Mouse (Mus musculus): Measurements from ENCODE around the gene Csf3r. TPM values are rescaled to one million over a fixed set of nuclear protein-coding genes. Genes with fewer than 3 reads are reported as not detected.

The Csf3r gene
- total RNA-seq, 1 experiment from 2014 or later: 3,175 TPM

DNA sequence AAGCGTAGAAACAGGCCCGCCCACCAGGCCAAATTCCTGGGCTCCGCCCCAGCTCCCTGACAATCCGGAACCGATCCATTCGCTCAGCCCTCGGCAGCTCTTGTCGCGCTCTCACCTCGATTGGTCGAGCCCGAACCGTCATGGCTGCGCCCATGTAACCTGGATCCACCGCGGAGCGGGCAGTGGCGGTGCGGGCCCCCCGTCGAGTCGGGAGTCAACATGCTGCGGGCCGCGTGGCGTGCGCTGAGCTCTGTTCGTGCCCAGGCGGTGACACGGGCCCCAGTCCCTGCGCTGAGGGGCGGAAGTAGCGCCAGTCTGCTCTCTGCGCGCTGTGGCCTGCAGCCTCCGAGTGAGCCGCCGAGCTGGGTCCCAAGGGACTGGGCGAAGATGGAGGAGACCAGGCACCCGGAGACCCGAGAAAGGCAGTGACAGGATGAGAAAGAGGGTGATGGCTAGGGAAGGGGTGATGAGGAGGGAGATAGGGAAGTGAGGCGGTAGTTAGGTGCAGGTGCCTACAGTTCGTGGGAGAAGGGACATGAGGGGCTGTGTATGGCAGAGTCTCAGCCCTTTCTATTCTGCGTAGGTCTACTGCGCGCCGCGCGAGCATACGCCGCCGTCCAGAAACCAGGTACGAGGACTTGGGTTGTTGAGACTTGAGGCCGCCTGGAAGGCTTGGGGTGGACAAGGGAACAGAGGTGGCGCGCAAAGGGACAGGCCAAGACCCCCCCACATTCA, 22.7 kb downstream of the Csf3r start, which contains the start of gene Mrps15:
Mrps15 (plus strand) TSS at position 75 of the 735 bp plus-strand sequence.
- peak; percentile 72 for ATAC-seq (ENCODE audit: extremely low read depth, insufficient number of reproducible peaks, low FRiP score, poor library complexity, severe bottlenecking)

DNA sequence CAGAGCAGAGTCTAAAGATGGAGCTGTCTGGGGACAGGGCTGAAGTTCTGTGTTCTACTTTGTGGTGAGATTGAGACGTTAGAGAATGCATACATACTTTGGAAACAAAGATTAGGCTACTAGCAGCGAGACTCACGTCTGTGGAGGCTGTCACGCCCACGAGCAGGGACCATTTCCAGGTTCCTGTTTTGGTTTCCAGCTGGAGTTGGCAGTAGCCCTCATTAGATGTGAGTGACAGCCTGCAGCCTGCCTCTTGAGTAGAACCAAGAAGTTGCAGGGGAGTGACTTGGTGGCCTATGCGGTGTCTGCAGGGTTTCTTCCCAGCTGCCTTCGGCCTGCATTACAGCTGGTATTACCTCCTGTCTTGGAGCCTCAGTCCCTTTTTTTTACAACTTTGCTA, 27.3 kb downstream of the Csf3r start:
- ATAC-seq (ENCODE audit: extremely low read depth, insufficient number of reproducible peaks, low FRiP score, poor library complexity, severe bottlenecking): no peak

DNA sequence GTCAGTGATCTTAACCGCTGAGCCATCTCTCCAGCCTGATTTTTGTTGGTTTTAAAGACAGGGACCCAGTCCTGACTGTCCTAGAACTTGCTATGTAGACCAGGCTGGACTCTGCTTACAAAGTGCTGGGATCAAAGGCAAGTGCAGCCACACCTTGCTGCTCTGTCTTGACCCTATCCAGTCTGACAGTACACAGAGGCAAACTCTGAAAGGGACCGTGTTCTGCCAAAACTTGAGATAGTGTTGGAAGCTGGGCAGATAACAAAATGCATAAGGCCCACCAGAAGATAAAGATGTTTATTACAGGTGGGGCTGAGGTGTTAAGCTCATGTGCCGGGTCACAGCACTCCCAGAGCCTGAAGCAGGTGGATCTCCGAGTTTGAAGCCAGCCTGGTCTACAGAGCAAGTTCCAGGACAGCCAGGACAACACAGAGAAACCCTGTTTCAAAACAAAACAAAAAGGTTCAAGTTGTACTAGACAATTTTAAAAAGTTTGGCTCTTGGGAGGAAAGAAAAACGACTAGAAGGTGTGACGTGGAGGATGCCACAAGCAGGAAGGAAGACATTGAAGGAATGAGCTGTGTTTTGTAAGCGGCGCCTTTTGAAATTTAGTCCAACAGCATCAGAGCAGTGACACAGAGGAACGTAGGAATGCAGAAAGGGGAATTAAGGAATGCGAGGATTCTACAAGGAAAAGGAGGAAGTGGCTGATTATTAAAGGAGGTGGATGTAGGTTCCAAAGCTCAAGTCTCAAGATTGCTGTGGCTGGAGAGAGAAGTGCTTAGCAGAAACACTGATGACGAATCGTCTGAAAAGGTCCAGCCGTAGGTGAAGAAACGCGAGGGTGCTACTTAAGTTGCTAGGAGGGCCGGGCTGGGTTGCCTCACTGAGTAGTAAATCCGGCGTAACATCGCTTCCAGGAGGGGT, 33.1 kb downstream of the Csf3r start:
- ATAC-seq (ENCODE audit: extremely low read depth, insufficient number of reproducible peaks, low FRiP score, poor library complexity, severe bottlenecking): 0 out of 2 replicates have a peak, but pooled peaks have one; percentile 8

DNA sequence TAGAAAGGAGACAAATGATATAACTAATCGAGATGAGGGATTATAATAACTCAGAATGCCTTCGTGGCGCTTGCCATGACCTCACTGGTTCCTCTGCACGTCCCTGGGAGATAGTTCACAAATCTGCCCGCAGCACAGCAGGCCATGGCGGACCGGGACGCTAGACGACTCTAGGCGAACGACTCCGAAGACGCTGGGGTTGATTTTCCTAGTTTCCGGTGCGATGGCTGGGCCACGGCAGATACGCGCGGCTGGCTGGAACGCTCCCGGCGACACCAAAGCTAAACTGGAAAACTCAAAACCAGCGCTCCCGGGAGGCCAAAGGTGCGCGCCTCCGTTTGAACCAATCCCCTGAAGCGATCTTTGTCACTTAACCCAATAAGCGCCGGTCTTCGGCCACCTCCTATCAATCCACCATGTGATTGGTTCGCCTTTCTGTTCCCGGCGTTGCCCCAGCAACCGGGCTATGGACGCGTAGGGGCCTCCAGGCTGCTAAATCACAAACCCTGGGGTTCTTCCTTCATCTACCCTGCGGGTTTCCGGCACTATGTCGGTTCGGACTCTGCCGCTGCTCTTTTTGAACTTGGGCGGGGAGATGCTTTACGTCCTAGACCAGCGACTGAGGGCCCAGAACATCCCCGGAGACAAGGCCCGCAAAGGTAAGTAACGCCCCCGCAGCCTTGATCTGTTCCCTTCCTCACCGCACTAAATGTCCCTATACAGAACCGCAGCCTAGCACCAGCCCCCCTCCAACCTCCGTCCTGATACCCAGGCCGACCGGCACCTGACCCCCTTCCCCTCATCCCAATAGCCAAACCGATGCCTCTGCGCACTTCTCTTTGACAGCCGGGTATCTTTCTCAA, 34.0 kb downstream of the Csf3r start, which contains the start of gene Oscp1:
Oscp1 (plus strand) TSS at position 432 of the 863 bp plus-strand sequence.
- ATAC-seq (ENCODE audit: extremely low read depth, insufficient number of reproducible peaks, low FRiP score, poor library complexity, severe bottlenecking): peak; percentile 91

DNA sequence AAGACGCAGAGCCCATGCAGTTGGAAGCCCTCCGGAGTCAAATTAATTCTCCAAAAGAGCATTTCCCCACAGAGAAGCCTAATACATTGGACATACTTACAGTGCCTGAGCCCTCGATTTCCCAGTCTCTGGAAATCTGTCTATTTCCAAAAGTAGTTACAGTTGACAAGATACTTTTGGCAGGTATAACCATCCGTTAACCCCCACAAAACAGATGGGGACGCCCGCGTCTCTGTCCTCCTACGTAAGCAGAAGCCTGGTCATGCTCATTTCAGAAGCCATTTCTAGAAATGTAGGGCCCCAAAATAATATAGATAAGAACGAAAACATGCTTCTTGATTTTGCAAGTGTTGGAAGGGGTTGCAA, 34.6 kb downstream of the Csf3r start:
- ATAC-seq (ENCODE audit: extremely low read depth, insufficient number of reproducible peaks, low FRiP score, poor library complexity, severe bottlenecking): no peak

DNA sequence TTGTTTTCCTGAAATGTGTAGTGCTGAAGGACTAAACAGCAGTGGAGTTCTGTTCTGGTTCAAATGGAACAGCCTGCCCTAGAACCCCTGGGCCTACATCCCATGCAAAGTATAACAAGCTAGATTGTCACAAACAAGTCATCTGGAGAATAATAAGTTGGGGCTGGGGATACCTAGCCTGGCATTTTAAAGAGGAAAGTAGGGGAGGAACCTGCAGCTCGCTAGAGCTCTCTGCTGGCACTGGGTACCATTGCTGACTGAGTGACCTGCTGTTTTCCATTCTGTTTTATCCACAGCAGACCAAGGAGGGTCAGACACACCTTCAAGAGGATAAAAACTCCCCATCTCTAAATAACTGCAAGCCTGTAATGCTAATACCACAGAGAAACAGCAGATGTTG, 38.5 kb downstream of the Csf3r start:
- no peak for ATAC-seq (ENCODE audit: extremely low read depth, insufficient number of reproducible peaks, low FRiP score, poor library complexity, severe bottlenecking)

DNA sequence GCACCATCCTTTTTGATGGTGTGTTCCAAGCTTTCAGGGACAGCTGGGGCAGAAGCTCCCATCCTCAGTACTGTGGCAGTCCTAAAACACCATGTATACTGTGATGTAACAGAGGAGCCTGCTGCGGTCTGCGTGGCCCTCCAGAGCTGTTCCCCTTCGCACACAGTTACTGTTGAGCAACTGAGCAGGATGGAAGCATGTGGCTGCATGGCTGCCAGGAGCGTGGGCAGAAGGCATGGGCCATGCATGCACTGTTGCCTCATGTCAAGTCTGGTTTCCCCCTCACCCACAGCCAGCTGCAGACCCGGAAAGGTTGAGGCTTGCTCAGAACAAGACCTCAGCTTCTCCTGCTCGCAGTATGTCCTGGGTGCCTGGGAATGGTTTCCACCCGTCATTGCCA, 40.9 kb downstream of the Csf3r start:
- peak; percentile 50; the same call in 1 of the 2 replicates for ATAC-seq (ENCODE audit: extremely low read depth, insufficient number of reproducible peaks, low FRiP score, poor library complexity, severe bottlenecking)

DNA sequence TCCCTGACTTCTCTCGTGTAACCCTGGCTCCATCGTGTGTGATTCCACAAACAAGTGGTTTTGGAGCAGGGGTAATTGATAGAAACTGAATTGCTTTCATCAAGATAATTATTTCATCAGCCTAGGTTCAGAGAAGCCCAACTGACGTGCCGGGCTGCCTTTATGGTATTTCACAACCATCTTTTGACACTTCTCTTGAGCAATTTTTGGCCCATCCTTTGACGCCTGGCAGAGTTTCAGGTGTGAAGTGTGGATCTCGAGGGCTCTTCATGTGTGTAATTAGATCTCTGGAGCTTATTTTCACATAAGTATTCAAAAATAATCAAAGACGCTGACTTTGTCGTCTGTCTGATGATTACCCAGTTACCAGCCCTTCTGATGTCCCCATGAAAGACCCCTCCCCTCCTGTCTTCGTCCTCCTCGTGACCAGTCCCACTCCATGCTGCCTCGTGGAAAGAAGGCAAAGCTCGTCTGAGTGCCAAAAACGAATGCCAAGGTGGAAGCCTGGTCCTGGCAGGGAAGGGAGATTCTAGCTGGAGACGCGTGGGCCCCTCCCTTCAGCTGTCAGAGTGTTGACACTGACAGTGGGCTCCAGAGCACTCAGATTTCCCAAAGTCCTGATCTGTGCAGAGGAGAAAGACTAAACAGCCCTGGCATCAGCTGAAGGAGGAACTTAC, 43.2 kb downstream of the Csf3r start:
- no peak for ATAC-seq (ENCODE audit: extremely low read depth, insufficient number of reproducible peaks, low FRiP score, poor library complexity, severe bottlenecking)

DNA sequence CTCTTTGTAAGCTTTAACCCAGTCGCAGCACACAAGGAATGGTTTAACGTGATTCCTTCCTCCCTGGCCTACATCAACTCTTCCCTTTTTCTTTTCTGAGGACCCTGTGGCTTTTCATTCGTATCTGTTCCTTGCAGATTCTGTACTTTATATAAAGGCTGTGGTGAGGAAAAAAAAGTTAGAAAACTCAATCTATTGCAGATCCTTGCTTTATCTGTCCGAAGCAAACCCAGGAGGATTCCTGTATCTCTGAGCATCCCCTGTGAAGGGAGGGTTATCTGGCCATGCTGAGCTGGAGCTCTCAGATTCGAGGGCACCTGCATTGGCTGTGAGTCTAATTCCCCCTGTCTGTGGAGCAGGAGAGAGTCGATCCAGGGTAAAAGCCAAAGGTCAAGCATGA, 44.5 kb downstream of the Csf3r start:
- ATAC-seq (ENCODE audit: extremely low read depth, insufficient number of reproducible peaks, low FRiP score, poor library complexity, severe bottlenecking): no peak

DNA sequence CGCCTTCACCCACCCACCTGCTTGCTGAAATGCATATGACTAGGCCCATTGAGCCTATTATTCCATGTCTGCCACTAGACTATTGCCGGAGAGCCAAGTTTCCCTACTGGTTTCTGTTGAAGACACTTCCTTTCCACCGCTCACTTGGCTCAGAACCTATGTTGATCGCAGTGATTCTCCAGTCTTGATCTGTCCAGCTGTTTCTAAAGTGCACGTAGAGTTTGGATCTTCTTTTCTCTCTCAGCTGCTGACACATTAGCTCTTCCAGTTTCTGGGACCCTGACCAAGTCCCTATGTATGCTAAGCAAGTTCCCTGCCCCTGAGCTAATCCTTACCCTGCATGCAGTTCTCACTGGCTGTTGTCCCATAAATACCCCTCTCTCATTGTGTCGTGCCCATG, 53.5 kb downstream of the Csf3r start:
- ATAC-seq (ENCODE audit: extremely low read depth, insufficient number of reproducible peaks, low FRiP score, poor library complexity, severe bottlenecking): no peak

DNA sequence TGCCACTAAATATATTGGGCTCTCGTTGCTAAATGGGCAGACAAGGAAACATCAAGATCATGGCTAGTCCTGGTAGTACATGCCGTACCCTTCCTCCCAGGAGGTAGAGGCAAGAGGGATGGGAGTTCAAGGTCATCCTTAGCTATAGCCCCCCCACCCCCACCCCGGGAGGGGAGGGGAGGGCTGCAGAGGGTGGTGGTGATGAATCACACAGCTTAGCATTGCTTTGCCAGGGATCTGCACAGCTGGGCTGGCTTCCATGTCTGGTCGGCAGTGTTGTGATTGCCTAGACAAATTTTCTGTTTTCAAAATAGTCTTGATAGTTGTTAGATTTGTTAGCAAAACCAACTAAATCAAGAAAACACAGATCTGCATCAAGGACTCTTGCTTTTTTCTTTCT, 54.9 kb downstream of the Csf3r start:
- no peak for ATAC-seq (ENCODE audit: extremely low read depth, insufficient number of reproducible peaks, low FRiP score, poor library complexity, severe bottlenecking)

DNA sequence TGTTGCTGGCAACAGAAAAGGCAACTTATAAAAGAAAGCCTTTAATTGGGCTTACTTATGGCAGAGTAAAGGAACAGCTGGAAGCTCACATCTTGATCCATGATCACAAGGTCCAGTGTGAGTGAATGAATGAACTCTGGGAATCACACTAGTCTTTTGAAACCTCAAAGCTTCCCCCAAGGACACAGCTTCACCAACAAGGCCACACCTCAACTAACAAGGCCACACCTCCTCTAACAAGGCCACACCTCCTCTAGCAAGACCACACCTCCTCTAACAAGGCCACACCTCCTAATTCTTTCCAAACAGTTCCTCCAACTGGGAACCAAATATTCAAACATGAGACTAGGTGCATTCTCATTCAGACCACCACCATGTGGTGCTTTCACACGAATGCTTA, 57.3 kb downstream of the Csf3r start:
- no peak for ATAC-seq (ENCODE audit: extremely low read depth, insufficient number of reproducible peaks, low FRiP score, poor library complexity, severe bottlenecking)

DNA sequence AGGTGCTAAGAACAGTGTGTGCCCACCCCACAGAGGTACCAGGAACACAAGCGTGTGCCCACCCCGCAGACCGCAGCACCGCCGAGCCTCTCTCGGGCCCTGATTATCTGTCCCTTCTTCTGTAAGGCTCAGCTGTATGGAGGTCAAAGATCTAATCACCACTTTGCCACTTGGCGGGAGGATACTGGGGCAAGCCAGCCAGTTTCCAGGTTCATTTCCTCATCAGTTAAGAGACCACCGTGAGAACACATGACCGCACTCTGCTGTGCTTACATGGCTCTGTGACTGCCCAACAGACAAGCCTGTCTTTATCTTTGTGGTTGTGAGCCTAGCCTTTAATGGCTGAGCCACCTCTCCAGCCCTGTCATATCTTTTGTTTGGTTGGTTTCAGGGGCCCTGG, 58.7 kb downstream of the Csf3r start:
- no peak for ATAC-seq (ENCODE audit: extremely low read depth, insufficient number of reproducible peaks, low FRiP score, poor library complexity, severe bottlenecking)

DNA sequence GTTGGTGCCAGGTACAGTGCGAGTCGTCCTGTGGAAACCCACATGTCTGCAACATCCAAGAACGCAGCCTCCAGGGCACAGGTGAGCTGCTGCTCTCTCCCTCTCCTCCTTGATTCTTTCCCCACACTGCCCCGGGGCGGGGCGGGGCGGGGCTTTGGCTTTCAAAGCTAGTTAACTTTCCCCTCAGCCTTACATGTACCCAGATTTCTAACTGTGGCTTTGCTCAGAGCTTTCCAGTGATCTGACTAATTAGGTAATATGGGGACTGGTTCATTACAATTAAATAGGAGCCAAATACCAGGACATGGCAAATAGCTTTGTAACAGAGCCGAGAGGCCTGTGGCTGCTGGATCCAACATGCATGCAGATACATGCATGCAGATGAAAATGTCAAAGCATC, 60.0 kb downstream of the Csf3r start:
- ATAC-seq (ENCODE audit: extremely low read depth, insufficient number of reproducible peaks, low FRiP score, poor library complexity, severe bottlenecking): no peak

DNA sequence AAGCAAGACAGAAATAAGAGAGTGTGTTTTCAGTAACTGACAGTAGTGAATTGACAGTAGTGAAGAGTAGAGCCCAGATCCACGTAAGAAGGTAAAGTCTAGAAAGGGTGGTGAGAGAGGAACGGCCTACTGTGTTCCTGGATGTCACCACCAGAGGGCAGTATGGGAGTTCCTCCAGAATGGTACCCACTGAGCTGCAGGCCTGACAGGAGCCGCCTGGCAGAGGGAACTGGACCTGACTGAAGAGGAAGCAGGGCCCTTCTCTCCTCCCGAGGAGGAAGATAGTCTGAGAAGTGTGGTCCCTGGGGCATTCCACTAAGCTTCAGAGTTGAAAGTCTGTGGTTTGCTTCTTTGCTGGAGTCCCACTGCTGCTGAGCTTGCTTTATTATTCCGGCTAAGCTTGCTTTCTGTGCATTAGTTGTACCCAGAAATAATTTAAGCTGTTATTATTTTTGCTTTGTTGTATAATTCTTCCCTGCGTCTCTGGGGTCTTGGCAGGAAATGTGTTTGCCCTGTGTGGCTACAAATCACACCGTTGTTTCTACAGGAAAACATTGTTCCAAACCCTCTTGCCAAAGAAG, 61.7 kb downstream of the Csf3r start:
- ATAC-seq (ENCODE audit: extremely low read depth, insufficient number of reproducible peaks, low FRiP score, poor library complexity, severe bottlenecking): peak; percentile 98

DNA sequence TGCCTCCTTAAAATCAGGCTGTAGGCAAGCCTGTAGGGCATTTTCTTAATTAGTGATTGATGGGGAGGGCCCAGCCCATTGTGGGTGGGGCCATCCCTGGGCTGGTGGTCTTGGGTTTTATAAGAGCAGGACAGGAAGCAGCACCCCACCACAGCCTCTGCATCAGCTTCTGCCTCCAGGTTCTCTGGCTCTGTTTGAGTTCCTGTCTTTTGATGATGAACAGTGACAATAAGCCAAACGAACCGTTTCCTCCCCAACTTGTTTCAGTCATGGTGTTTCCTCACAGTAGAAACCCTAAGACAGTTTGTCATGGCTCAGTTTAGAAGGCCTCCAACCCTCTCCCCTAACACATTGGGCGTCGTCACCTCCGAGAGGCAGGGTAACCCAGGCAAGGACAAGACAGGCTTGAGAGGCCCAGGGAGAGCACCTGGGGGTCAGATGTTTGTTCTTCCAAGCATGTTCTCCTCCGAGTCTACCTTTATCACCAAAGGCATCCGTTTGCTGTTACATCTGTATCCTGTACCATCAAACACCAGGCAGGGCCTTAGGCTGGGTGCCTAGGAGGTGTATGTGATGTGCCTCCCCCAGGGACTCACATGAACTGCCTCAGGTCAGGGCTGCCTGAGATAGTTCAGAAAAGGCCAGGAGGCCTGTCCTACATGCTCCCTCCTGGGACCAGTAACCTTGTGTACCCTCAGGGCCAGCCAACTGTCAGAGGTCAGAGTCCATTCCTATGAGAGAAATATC, 65.9 kb downstream of the Csf3r start:
- no peak for ATAC-seq (ENCODE audit: extremely low read depth, insufficient number of reproducible peaks, low FRiP score, poor library complexity, severe bottlenecking)

DNA sequence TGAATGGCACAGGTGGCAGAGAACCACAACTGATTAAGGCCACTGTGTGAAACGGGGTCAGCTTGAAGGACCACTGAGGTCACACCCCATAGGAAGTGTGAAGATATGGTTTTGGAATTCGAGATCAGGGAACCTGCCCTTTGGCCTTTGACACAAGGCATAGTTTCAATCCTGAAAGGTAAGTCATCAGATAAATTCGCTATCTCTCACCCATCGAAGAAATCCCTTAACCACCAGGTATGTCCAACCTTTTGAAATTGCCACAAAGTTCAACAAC, 66.4 kb downstream of the Csf3r start:
- no peak for ATAC-seq (ENCODE audit: extremely low read depth, insufficient number of reproducible peaks, low FRiP score, poor library complexity, severe bottlenecking)

DNA sequence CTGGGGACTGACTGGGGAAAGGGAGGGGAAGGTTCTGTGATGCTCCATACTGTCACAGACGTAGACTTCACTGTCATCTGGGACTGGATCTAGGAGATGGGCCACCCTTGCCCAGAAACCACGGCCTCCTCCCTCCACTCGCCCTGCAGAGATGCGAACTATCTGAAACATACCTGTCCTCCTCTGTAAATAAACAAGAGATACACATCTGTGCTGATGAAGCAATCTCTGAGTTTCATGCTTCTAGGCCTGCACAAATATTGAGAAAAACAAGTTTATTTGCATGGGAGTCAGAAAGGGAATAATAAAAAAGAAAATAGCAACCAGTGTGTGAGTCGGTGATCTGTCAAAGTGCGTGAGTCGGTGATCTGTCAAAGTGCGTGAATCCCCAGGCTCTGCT, 67.5 kb downstream of the Csf3r start:
- ATAC-seq (ENCODE audit: extremely low read depth, insufficient number of reproducible peaks, low FRiP score, poor library complexity, severe bottlenecking): no peak

All from neutrophil, adult 5-6 weeks (primary cell).